Mouse (Mus musculus): Measurements from ENCODE around the gene Fnbp1l. TPM values are rescaled to one million over a fixed set of nuclear protein-coding genes. Genes with fewer than 3 reads are reported as not detected.

The Fnbp1l gene
- polyA plus RNA-seq, 2 experiments, result 47.5 to 80.4 TPM

- DNase-seq (ENCODE audit: low spot score), result no peak
- no peak overlapping the region for H3K4me3 ChIP-seq (replicated peaks; ENCODE audit: low read length)
- no peaks in the 10 kb centered on the region for H3K9me3 ChIP-seq (ENCODE audit: control insufficient read depth, low read length)
- 84% methylated on average over 14 of the region's 14 CpGs for WGBS
- H3K4me2 ChIP-seq (replicated peaks; ENCODE audit: low read depth, low read length, severe bottlenecking), result no peak overlapping the region
- TF ChIP-seq POLR2A (IDR thresholded peaks at IDR 0.05; ENCODE audit: borderline replicate concordance, extremely low read depth, insufficient read depth, insufficient read length), result no peak
- no peaks in the 10 kb centered on the region for H3K36me3 ChIP-seq (ENCODE audit: control insufficient read depth, insufficient read depth, low read length)
- peaks cover 38% of the 10 kb centered on the region for H3K4me1 ChIP-seq (ENCODE audit: control insufficient read depth, insufficient read depth, low read length)
- no peak overlapping the region for H3K27ac ChIP-seq (replicated peaks; ENCODE audit: low read depth, low read length)
- ATAC-seq (ENCODE audit: low FRiP score, low read depth), result no peak
- no peak overlapping the region for H3K9ac ChIP-seq (ENCODE audit: low read depth, low read length, severe bottlenecking)
- H3K27me3 ChIP-seq (ENCODE audit: control insufficient read depth, insufficient read depth, low read length), result no peaks in the 10 kb centered on the region; the same call in 1 of the 2 replicates
Observed at GRCm38 (mm10) chr3:122511721-122512619, 107.5 kb downstream of the Fnbp1l start.

- Histone ChIP-seq H3K9ac (ENCODE audit: low read depth, low read length, severe bottlenecking) (no peak overlapping the region), H3K27me3 (ENCODE audit: control insufficient read depth, insufficient read depth, low read length) (no peaks in the 10 kb centered on the region), H3K4me1 (ENCODE audit: control insufficient read depth, insufficient read depth, low read length) (peaks cover 35% of the 10 kb centered on the region), H3K9me3 (ENCODE audit: control insufficient read depth, low read length) (no peaks in the 10 kb centered on the region), H3K36me3 (ENCODE audit: control insufficient read depth, insufficient read depth, low read length) (no peaks in the 10 kb centered on the region), H3K4me3 (replicated peaks; ENCODE audit: low read length) (no peak overlapping the region), H3K27ac (replicated peaks; ENCODE audit: low read depth, low read length) (no peak overlapping the region), H3K4me2 (replicated peaks; ENCODE audit: low read depth, low read length, severe bottlenecking) (no peak overlapping the region)
- ATAC-seq (ENCODE audit: low FRiP score, low read depth), result no peak
- DNase-seq (ENCODE audit: low spot score), result peak; percentile 28
- WGBS, result 24% methylated on average over 10 of the region's 10 CpGs
- no peak for TF ChIP-seq POLR2A (IDR thresholded peaks at IDR 0.05; ENCODE audit: borderline replicate concordance, extremely low read depth, insufficient read depth, insufficient read length)
Observed at GRCm38 (mm10) chr3:122510932-122511331, 108.6 kb downstream of the Fnbp1l start.

- no peak for ATAC-seq (ENCODE audit: low FRiP score, low read depth)
- H3K4me3 ChIP-seq (replicated peaks; ENCODE audit: low read length), result no peak overlapping the region
- TF ChIP-seq POLR2A (IDR thresholded peaks at IDR 0.05; ENCODE audit: borderline replicate concordance, extremely low read depth, insufficient read depth, insufficient read length), result no peak
- no peak for DNase-seq (ENCODE audit: low spot score)
- 82% methylated on average over 14 of the region's 14 CpGs for WGBS
- no peaks in the 10 kb centered on the region for H3K36me3 ChIP-seq (ENCODE audit: control insufficient read depth, insufficient read depth, low read length)
- H3K27me3 ChIP-seq (ENCODE audit: control insufficient read depth, insufficient read depth, low read length), result no peaks in the 10 kb centered on the region
- no peak overlapping the region for H3K27ac ChIP-seq (replicated peaks; ENCODE audit: low read depth, low read length)
- no peaks in the 10 kb centered on the region for H3K9me3 ChIP-seq (ENCODE audit: control insufficient read depth, low read length)
- H3K4me1 ChIP-seq (ENCODE audit: control insufficient read depth, insufficient read depth, low read length), result peaks cover 29% of the 10 kb centered on the region
- H3K9ac ChIP-seq (ENCODE audit: low read depth, low read length, severe bottlenecking), result no peak overlapping the region
- H3K4me2 ChIP-seq (replicated peaks; ENCODE audit: low read depth, low read length, severe bottlenecking), result no peak overlapping the region
Observed at GRCm38 (mm10) chr3:122510240-122510750, 109.2 kb downstream of the Fnbp1l start.

GRCm38 (mm10) chr3:122509534-122510239 is 109.8 kb downstream of the Fnbp1l start:
- H3K4me1 ChIP-seq (ENCODE audit: control insufficient read depth, insufficient read depth, low read length), result peaks cover 28% of the 10 kb centered on the region
- no peak for ATAC-seq (ENCODE audit: low FRiP score, low read depth)
- WGBS, result 56% methylated on average over 11 of the region's 11 CpGs
- no peak for TF ChIP-seq POLR2A (IDR thresholded peaks at IDR 0.05; ENCODE audit: borderline replicate concordance, extremely low read depth, insufficient read depth, insufficient read length)
- DNase-seq (ENCODE audit: low spot score), result no peak
- no peaks in the 10 kb centered on the region for H3K9me3 ChIP-seq (ENCODE audit: control insufficient read depth, low read length)
- H3K9ac ChIP-seq (ENCODE audit: low read depth, low read length, severe bottlenecking), result no peak overlapping the region
- no peaks in the 10 kb centered on the region for H3K27me3 ChIP-seq (ENCODE audit: control insufficient read depth, insufficient read depth, low read length)
- no peak overlapping the region for H3K4me3 ChIP-seq (replicated peaks; ENCODE audit: low read length)
- no peak overlapping the region for H3K27ac ChIP-seq (replicated peaks; ENCODE audit: low read depth, low read length)
- no peaks in the 10 kb centered on the region for H3K36me3 ChIP-seq (ENCODE audit: control insufficient read depth, insufficient read depth, low read length)
- no peak overlapping the region for H3K4me2 ChIP-seq (replicated peaks; ENCODE audit: low read depth, low read length, severe bottlenecking)

DNA sequence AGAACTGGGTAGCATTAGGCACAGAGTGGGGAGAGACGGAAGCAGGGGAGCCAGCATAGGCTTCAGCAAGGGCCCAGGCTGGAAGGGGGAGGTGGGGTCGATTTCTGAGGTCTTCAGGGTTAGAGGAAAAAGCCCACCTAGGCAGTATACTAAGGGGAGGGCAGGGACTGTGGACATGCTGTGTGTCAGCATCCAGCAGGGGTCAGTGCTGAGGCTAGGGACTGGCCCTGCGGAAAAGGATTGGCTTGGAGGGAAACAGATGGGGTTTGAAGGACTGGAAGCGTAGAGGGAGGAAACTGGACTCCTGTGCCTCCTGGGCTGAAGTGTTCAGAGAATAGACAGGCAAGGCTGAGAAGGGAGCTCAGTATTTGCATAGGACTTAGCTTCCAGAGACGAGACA is 110.4 kb downstream of the Fnbp1l start:
- DNase-seq (ENCODE audit: low spot score) (peak; percentile 57), ATAC-seq (ENCODE audit: low FRiP score, low read depth) (peak; percentile 50; the same call in 1 of the 2 replicates)
- Histone ChIP-seq H3K36me3 (ENCODE audit: control insufficient read depth, insufficient read depth, low read length) (no peaks in the 10 kb centered on the region), H3K9ac (ENCODE audit: low read depth, low read length, severe bottlenecking) (no peak overlapping the region), H3K4me2 (replicated peaks; ENCODE audit: low read depth, low read length, severe bottlenecking) (no peak overlapping the region), H3K27me3 (ENCODE audit: control insufficient read depth, insufficient read depth, low read length) (no peaks in the 10 kb centered on the region), H3K4me1 (ENCODE audit: control insufficient read depth, insufficient read depth, low read length) (peaks cover 30% of the 10 kb centered on the region), H3K27ac (replicated peaks; ENCODE audit: low read depth, low read length) (no peak overlapping the region), H3K9me3 (ENCODE audit: control insufficient read depth, low read length) (no peaks in the 10 kb centered on the region), H3K4me3 (replicated peaks; ENCODE audit: low read length) (no peak overlapping the region)
- 31% methylated on average over 5 of the region's 5 CpGs for WGBS
- no peak for TF ChIP-seq POLR2A (IDR thresholded peaks at IDR 0.05; ENCODE audit: borderline replicate concordance, extremely low read depth, insufficient read depth, insufficient read length)
